Mouse (Mus musculus) hindbrain, embryonic 10.5 days (tissue): ENCODE measurements at regions not wholly inside any gene's neighbourhood (a gene's known extent, or its start where the extent isn't known, plus 50 kb on each side); places are given as distances from the start of the nearest gene placed in this dataset.

Source experiments
- DNase-seq: peaks from one replicate; pipeline ENCODE4 v3.0.0-alpha.2; 2017; ENCODE audit warnings: low spot score
- H3K27ac ChIP-seq: fragments of 300-500 bp; sonication (generic); 2 replicates; pipeline ENCODE4 v1.5.1; 2016; ENCODE audit warnings: mild to moderate bottlenecking, moderate library complexity
- H3K27me3 ChIP-seq: fragments of 300-500 bp; sonication (generic); 2 replicates; pipeline ENCODE4 v1.6.1; 2016; ENCODE audit warnings: mild to moderate bottlenecking; ENCODE audit not compliant: poor library complexity, insufficient read depth, severe bottlenecking
- H3K36me3 ChIP-seq: fragments of 300-500 bp; sonication (generic); 2 replicates; pipeline ENCODE4 v1.6.1; 2016; ENCODE audit warnings: mild to moderate bottlenecking, moderate library complexity
- H3K4me1 ChIP-seq: fragments of 300-500 bp; sonication (generic); replicated peaks from 2 replicates; pipeline ENCODE4 v1.6.1; 2016; ENCODE audit warnings: mild to moderate bottlenecking
- H3K4me3 ChIP-seq: fragments of 300-500 bp; sonication (generic); 2 replicates; pipeline ENCODE4 v1.5.1; 2016; ENCODE audit warnings: mild to moderate bottlenecking, moderate library complexity
- H3K9me3 ChIP-seq: fragments of 300-500 bp; sonication (generic); 2 replicates; pipeline ENCODE4 v1.6.1; 2016; ENCODE audit warnings: mild to moderate bottlenecking, moderate library complexity
- WGBS: fragments of 180-500 bp; shearing (Covaris S2); methylation state at CpG from one replicate; pipeline ENCODE4 v1.1.7; 2016; 5-methylcytosine and 5-hydroxymethylcytosine counted together

DNA sequence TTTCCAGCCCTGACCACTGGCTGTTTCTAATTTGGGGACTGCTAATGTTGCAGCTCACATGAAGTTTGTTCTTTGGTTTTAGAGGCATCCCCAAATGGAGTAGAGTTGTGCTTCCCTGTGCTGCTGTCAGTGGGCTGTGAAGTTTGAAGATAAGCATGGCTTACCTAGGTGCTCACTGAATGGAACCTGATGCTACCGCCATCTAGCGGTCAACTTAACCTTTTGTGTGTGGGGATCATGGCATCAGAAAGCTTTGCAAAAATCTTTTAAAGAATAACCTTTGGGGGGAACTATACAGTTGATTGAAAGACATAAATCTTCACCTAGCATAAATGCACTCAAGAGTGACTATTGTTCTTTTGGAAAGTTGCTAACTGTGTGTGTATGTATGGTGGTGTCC is 382.8 kb upstream of the Trpc7 start:
- 7% methylated on average over 2 of the region's 2 CpGs for WGBS

DNA sequence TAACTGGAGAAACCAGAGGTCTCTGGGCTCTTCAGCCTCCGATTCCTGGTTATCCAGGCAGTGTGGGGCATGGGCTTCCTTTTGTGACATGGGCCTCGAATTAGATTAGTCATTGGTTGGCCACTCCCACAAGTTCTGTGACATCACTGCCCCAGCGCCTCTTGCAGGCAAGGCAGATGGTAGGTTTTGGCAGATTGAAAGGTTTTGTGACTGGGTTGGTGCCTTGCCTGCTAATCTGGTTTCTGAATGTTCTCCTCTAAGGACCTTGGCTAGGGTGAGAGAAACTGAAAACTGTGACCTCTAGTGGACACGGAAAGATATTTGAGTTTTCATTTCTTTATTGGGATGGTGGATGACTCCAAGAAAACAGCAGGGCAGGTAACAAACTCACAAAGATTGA is 381.3 kb upstream of the Trpc7 start:
- Histone ChIP-seq H3K27ac (no peak overlapping the region), H3K4me3 (no peak overlapping the region), H3K9me3 (no peaks in the 10 kb centered on the region), H3K4me1 (peaks cover 7% of the 10 kb centered on the region), H3K27me3 (no peaks in the 10 kb centered on the region), H3K36me3 (no peaks in the 10 kb centered on the region)
- DNase-seq = no peak
- WGBS = 54% methylated on average over 4 of the region's 4 CpGs

More for the DNA sequence above, 382.8 kb upstream of the Trpc7 start:
- Histone ChIP-seq H3K4me3 (no peak overlapping the region), H3K27ac (no peak overlapping the region), H3K27me3 (peaks cover 7% of the 10 kb centered on the region; the same call in 1 of the 2 replicates), H3K36me3 (no peaks in the 10 kb centered on the region), H3K4me1 (peaks cover 11% of the 10 kb centered on the region), H3K9me3 (no peaks in the 10 kb centered on the region)
- no peak for DNase-seq

DNA sequence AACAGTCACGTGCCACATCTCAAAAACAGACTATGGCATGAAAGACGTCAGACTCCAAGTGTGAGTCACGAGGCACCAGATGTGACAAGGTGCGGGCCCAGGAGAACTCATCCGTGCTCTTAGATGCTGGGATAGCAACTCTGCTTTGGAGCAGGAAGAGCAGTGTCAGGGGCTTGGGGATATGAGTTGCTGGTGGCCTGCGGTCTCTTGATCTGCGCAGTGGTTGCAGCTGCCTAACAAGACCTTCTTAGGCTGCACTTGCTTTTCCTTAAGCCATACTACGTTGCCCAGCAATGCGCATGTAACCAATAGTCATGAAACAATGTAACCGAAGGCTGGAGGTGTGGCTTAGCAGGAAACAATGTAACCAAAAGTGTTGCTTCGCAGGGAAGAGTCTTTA is 380.1 kb upstream of the Trpc7 start:
- Histone ChIP-seq H3K4me1 (0 out of 2 replicates have a peak, but pooled peaks cover 4% of the 10 kb centered on the region), H3K27me3 (no peaks in the 10 kb centered on the region), H3K36me3 (no peaks in the 10 kb centered on the region), H3K4me3 (no peak overlapping the region), H3K27ac (no peak overlapping the region), H3K9me3 (no peaks in the 10 kb centered on the region)
- 86% methylated on average over 11 of the region's 11 CpGs for WGBS
- no peak for DNase-seq

DNA sequence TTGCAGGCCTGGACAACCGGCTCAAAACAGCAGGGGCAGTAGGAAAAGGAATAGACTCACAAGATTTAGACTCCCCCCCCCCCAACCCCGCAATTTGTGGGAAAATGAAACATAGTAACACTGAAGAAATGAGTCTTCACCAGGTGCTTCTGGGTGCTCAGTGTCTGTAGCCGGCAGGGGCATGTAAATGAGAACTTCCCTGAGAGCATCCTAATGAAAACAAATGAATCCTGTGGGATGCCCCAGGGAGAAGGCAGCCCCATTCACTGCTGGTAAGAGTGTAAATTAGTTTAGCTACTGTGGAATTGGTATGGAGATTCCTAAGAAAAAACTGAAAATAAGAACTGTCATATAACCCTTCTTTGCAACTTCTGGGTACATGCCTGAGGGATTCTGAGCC is 377.8 kb upstream of the Trpc7 start:
- Histone ChIP-seq H3K36me3 (no peaks in the 10 kb centered on the region), H3K4me3 (no peak overlapping the region), H3K27me3 (no peaks in the 10 kb centered on the region), H3K27ac (no peak overlapping the region), H3K4me1 (peaks cover 10% of the 10 kb centered on the region; the same call in 1 of the 2 replicates), H3K9me3 (no peaks in the 10 kb centered on the region)
- WGBS = 28% methylated on average over 3 of the region's 3 CpGs
- no peak for DNase-seq

DNA sequence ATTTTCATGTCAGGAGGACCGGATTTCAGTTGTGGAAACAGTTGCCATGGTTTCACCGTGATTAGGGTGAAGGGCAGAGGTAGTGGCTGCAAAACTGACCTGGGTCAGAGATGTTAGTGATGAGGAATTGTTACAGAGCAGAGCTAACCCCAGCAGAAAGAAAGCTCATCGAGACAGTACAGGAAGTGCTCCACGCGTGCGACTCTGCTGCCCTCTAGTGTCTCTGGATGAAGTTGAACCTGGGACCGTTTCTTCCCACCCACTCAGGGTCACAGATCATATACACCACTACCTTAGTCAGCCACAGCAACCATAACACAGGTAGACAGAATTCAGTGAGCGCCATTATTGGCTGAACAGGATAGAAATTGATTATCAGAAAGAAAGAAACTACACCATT is 373.8 kb upstream of the Trpc7 start:
- H3K4me1 ChIP-seq = peaks cover 10% of the 10 kb centered on the region; the same call in 1 of the 2 replicates
- WGBS = 13% methylated on average over 8 of the region's 8 CpGs
- H3K9me3 ChIP-seq = no peaks in the 10 kb centered on the region
- DNase-seq = peak; percentile 66
- H3K27me3 ChIP-seq = no peaks in the 10 kb centered on the region
- H3K36me3 ChIP-seq = no peaks in the 10 kb centered on the region
- no peak overlapping the region for H3K4me3 ChIP-seq
- H3K27ac ChIP-seq = 0 out of 2 replicates have a peak overlapping the region, but pooled peaks have one; percentile 67

DNA sequence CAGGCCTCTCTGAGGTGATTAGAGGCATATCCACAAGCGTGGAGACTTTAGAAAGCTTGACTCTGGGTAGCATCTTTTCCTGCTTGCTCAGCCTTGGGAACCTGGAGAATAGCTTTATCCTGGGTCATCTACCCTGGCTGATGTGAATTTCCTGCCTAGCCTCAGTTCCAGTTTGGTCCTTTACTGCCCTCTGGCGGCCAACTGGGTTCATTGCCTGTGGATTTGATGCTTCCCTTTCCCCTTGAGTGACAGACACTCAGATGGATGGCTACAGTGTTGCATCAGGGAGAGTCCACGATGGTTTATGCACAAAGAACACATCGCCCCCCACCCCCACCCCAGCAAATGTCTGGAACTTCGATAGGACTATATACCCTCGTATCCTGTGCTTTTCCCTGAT is 364.1 kb upstream of the Trpc7 start:
- no peaks in the 10 kb centered on the region for H3K9me3 ChIP-seq
- no peaks in the 10 kb centered on the region for H3K27me3 ChIP-seq
- H3K27ac ChIP-seq = no peak overlapping the region
- peak; percentile 86 for DNase-seq
- H3K4me3 ChIP-seq = no peak overlapping the region
- 0 out of 2 replicates have a peak, but pooled peaks cover 3% of the 10 kb centered on the region for H3K4me1 ChIP-seq
- no peaks in the 10 kb centered on the region for H3K36me3 ChIP-seq
- WGBS = 7% methylated on average over 6 of the region's 6 CpGs

DNA sequence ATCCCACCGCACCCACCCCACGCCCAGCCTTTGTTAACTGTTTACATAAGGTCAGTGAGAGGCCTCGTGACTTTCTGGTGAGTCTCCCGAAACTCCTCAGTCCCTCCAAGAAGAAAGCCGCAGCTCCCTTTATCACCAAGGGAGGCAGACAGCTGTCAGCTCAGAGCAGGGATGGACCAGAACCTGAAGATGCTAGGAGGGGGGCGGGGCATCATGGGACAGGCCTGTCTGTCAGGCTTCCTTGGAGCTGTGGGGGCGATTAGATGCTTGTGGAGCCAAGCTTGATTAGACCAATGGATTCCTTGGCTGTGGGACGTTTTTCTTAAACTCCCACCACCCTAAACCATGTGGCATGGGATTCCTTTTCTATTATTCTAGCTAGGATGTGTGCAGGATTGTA is 363.7 kb upstream of the Trpc7 start:
- Histone ChIP-seq H3K4me3 (no peak overlapping the region), H3K27me3 (no peaks in the 10 kb centered on the region), H3K4me1 (0 out of 2 replicates have a peak, but pooled peaks cover 3% of the 10 kb centered on the region), H3K27ac (0 out of 2 replicates have a peak overlapping the region, but pooled peaks have one; percentile 2), H3K36me3 (no peaks in the 10 kb centered on the region), H3K9me3 (no peaks in the 10 kb centered on the region)
- DNase-seq = no peak
- 70% methylated on average over 8 of the region's 8 CpGs for WGBS

DNA sequence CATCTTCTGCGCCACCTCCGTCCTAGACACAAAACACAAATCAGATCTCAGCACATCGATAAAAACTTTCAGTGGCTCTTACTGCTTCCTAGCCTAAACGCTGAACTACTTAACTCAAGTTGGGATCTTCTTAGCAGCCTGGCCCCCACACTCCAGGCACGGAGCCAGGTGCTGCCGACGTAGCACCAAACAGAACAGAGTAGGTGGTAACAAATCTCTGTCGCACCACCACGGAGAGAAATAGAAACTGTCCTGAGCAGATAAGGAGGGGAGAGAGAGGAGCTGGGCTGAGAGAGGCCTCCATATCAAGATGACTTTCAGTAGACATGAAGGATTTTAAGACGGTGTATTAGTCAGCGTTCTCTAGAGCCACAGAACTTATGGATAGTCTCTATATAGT is 360.1 kb upstream of the Trpc7 start:
- 92% methylated on average over 11 of the region's 11 CpGs for WGBS
- Histone ChIP-seq H3K27ac (no peak overlapping the region), H3K4me1 (0 out of 2 replicates have a peak, but pooled peaks cover 3% of the 10 kb centered on the region), H3K27me3 (no peaks in the 10 kb centered on the region), H3K9me3 (no peaks in the 10 kb centered on the region), H3K4me3 (no peak overlapping the region), H3K36me3 (no peaks in the 10 kb centered on the region)
- no peak for DNase-seq

DNA sequence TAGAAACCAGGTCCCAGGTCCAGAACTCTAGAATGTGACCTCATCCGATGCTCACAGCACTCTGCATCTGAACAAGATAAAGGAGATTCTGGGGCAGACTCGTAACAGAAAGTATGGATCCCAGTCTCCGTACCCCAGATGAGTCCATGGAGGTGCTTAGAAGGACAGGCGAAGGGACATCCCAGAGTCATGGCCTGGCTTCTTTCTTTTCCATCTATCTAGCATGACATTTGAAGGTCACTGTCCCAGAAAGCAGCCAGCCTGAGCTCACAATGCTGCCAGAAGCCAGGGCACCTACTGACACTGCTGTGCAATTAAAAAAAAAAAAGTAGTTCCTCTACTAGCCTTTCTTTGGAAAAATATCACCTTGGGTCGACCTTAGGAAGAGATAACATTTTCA is 354.1 kb upstream of the Trpc7 start:
- DNase-seq = no peak
- H3K27me3 ChIP-seq = no peaks in the 10 kb centered on the region
- H3K4me3 ChIP-seq = no peak overlapping the region
- H3K4me1 ChIP-seq = no peaks in the 10 kb centered on the region
- H3K9me3 ChIP-seq = no peaks in the 10 kb centered on the region
- no peaks in the 10 kb centered on the region for H3K36me3 ChIP-seq
- H3K27ac ChIP-seq = no peak overlapping the region
- WGBS = 87% methylated on average over 5 of the region's 5 CpGs

DNA sequence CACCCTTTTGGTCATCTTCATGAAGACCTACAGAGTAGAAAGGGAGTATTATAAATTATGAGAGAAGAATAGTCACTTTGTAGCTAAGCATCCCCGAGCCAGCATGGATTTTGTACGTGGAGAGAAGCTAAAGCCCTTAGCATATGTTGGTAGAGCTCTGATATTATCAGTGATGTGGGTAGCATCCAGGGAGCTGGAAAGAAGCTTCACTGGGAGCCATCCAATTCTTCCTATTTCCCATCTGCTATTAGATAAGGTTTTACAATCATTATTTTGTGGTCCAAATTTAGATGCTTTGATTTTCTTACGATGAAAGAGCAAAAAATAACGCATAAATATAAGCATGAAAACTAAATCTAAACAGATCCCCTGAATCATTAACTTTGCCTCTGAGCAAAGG is 353.6 kb upstream of the Trpc7 start:
- no peak for DNase-seq
- no peak overlapping the region for H3K4me3 ChIP-seq
- no peaks in the 10 kb centered on the region for H3K9me3 ChIP-seq
- no peak overlapping the region for H3K27ac ChIP-seq
- no peaks in the 10 kb centered on the region for H3K4me1 ChIP-seq
- H3K36me3 ChIP-seq = no peaks in the 10 kb centered on the region
- H3K27me3 ChIP-seq = no peaks in the 10 kb centered on the region
- 87% methylated on average over 4 of the region's 4 CpGs for WGBS

DNA sequence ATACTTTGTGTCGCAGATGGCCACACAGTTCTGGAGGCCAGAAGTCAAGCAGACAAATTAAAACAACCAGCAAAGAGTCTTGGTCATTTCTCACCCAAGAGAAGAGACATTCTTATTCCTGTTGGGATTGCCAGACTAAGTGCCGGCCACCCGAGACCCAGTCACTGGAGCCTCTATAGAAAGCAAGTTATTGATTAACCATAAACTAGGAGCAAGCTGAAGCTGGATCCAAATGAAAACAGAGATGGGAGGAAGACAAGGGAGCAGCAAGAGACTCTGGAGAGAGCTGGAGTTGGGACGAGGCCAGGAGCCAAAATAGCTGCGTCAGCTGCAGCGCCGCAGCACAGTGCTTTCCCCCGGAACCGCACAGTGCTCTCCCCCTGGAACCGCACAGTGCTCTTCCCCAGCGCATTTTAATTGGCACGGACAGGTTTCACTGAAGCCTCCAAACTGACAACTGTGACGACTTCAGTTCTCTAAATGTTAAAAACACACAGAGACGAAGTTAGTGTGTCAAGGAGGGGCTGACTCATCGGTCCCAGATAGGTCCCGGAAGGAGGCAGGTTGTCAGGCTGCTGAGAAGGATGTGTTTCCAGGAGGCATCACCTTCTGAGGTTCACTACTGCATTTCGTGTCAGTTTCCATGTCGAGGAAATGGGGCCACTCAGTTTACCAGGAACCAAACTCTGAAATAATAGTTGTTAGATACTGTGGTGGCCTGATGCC is 350.6 kb upstream of the Trpc7 start:
- no peak for DNase-seq
- Histone ChIP-seq H3K9me3 (no peaks in the 10 kb centered on the region), H3K4me1 (no peaks in the 10 kb centered on the region), H3K4me3 (no peak overlapping the region), H3K27me3 (no peaks in the 10 kb centered on the region), H3K36me3 (no peaks in the 10 kb centered on the region), H3K27ac (no peak overlapping the region)
- 76% methylated on average over 18 of the region's 18 CpGs for WGBS

DNA sequence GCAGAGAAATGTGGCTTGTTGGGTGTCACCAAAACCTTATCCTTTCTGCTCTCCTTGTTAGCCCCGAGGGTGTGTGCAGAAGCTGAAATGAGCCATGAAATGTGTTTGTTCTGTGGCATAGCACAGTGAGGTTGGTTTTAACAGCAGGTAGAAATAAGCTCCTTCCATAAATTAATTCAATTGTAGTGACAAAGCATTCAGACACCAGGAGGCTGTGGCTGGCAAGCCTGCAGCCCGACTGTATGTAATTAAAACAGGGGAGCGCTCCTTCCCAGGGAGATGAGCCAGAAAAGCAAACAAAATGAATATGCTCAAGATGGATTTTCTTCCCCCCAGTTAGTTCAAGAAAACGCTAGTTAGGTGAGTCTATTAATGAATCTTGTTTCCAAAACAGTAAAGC is 341.1 kb upstream of the Trpc7 start:
- Histone ChIP-seq H3K36me3 (no peaks in the 10 kb centered on the region), H3K27me3 (no peaks in the 10 kb centered on the region), H3K4me3 (no peak overlapping the region), H3K4me1 (0 out of 2 replicates have a peak, but pooled peaks cover 3% of the 10 kb centered on the region), H3K27ac (no peak overlapping the region), H3K9me3 (no peaks in the 10 kb centered on the region)
- 41% methylated on average over 4 of the region's 4 CpGs for WGBS
- DNase-seq = no peak

DNA sequence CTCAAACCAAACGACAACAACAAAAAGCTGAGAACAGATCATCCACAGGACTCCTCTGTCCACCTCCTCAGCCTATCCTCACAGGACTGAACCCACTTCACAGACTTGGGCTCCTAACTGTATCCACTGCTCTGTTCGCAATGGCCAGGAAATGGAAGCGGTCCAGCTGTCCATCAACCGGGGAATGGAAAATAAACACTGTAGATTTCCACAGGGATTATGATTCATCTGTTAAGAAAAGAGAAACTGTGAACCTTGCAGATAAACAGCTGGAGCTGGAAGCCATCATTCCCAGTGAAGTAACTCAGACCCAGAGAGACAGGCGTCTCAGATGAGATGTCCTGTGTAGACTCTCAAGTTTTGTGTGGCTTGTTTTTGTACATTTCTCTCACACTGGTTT is 340.4 kb upstream of the Trpc7 start:
- DNase-seq = no peak
- Histone ChIP-seq H3K27ac (no peak overlapping the region), H3K9me3 (no peaks in the 10 kb centered on the region), H3K4me1 (0 out of 2 replicates have a peak, but pooled peaks cover 3% of the 10 kb centered on the region), H3K4me3 (no peak overlapping the region), H3K36me3 (no peaks in the 10 kb centered on the region), H3K27me3 (no peaks in the 10 kb centered on the region)
- 79% methylated on average over 5 of the region's 5 CpGs for WGBS
